Mouse (Mus musculus): ENCODE measurements around the gene Cd200r2.

- TF ChIP-seq CTCF (IDR thresholded peaks at IDR 0.05; ENCODE audit: low read depth) = no peak
- TF ChIP-seq EP300 (IDR thresholded peaks at IDR 0.05; ENCODE audit: low read depth) = no peak
These were observed 95.9 kb downstream of the Cd200r2 start for GRCm38 (mm10) chr16:44962777-44963176.

Data from heart, postnatal 0 days (tissue).